Mouse (Mus musculus) embryonic facial prominence, embryonic 13.5 days (tissue): ENCODE results near the gene Gm10436. TPM values are rescaled to one million over a fixed set of nuclear protein-coding genes. Genes with fewer than 3 reads are reported as not detected.
"Not testable (repeated sequence)": the region's sequence is repeated elsewhere in the genome, so short reads cannot be mapped to it uniquely, and the experiment has no call there.

ENCODE experiments used
- ATAC-seq: fragments of 200-750 bp; cut with Nextera tagmentation; 2 replicates; pipeline ENCODE4 v1.8.0; 2017; ENCODE audit warnings: low read depth; ENCODE audit not compliant: insufficient number of reproducible peaks, insufficient read depth, low FRiP score, low TSS enrichment
- H3K27ac ChIP-seq: fragments of 300-500 bp; sonication (generic); 2 replicates; pipeline ENCODE4 v1.5.1; 2015; ENCODE audit warnings: moderate library complexity, mild to moderate bottlenecking, inconsistent platforms
- H3K27me3 ChIP-seq: fragments of 300-500 bp; sonication (generic); 2 replicates; pipeline ENCODE4 v1.6.1; 2015; ENCODE audit warnings: mild to moderate bottlenecking, inconsistent platforms
- H3K36me3 ChIP-seq: fragments of 300-500 bp; sonication (generic); 2 replicates; pipeline ENCODE4 v1.6.1; 2015; ENCODE audit warnings: mild to moderate bottlenecking, inconsistent platforms
- H3K4me1 ChIP-seq: fragments of 300-500 bp; sonication (generic); 2 replicates; pipeline ENCODE4 v1.6.1; 2015; ENCODE audit warnings: inconsistent platforms
- H3K4me2 ChIP-seq: fragments of 300-500 bp; sonication (generic); 2 replicates; pipeline ENCODE4 v1.6.1; 2015; ENCODE audit warnings: moderate library complexity, mild to moderate bottlenecking, inconsistent platforms
- H3K4me3 ChIP-seq: fragments of 300-500 bp; sonication (generic); 2 replicates; pipeline ENCODE4 v1.5.1; 2015; ENCODE audit warnings: mild to moderate bottlenecking, inconsistent platforms
- H3K9ac ChIP-seq: fragments of 300-500 bp; sonication (generic); 2 replicates; pipeline ENCODE4 v1.6.1; 2015; ENCODE audit warnings: mild to moderate bottlenecking, inconsistent platforms
- H3K9me3 ChIP-seq: fragments of 300-500 bp; sonication (generic); 2 replicates; pipeline ENCODE4 v1.6.1; 2016; ENCODE audit warnings: inconsistent platforms
- whole genome bisulfite sequencing: fragments of 180-500 bp; shearing (Covaris S2); methylation state at CpG from one replicate; pipeline ENCODE4 v1.1.7; 2015; ENCODE audit warnings: mixed read lengths; 5-methylcytosine and 5-hydroxymethylcytosine counted together
- polyA plus RNA-seq: library from polyadenylated mRNA; unstranded; fragments of >200 nt; fragmentation: Nextera tagmentation; extraction: Ambion mirVana; gene quantifications from 2 replicates; pipeline ENCODE4 v1.2.1, GENCODE M21; 2015

Gm10436 gene
- not detected in 2 replicates for polyA plus RNA-seq

GRCm38 (mm10) chr12:88182008-88182407, at the start of gene Gm10436:
Gm10436 (minus strand) TSS chr12:88182108.
- H3K4me3 ChIP-seq, H3K9me3 ChIP-seq, ATAC-seq, H3K27me3 ChIP-seq, H3K4me1 ChIP-seq, H3K9ac ChIP-seq, H3K4me2 ChIP-seq, H3K27ac ChIP-seq, H3K36me3 ChIP-seq: not testable (repeated sequence)
- WGBS: 66% methylated on average over 1 of the region's 1 CpGs

GRCm38 (mm10) chr12:88219445-88219844, 37.5 kb upstream of the Gm10436 start:
- Histone ChIP-seq H3K4me2 (no peak overlapping the region), H3K9ac (no peak overlapping the region), H3K9me3 (no peaks in the 10 kb centered on the region), H3K4me1 (no peaks in the 10 kb centered on the region), H3K27ac (no peak overlapping the region), H3K27me3 (no peaks in the 10 kb centered on the region), H3K36me3 (no peaks in the 10 kb centered on the region), H3K4me3 (no peak overlapping the region)
- WGBS: 93% methylated on average over 3 of the region's 3 CpGs
- ATAC-seq: no peak

GRCm38 (mm10) chr12:88218059-88218458, 36.2 kb upstream of the Gm10436 start:
- ATAC-seq: not testable (repeated sequence)

DNA sequence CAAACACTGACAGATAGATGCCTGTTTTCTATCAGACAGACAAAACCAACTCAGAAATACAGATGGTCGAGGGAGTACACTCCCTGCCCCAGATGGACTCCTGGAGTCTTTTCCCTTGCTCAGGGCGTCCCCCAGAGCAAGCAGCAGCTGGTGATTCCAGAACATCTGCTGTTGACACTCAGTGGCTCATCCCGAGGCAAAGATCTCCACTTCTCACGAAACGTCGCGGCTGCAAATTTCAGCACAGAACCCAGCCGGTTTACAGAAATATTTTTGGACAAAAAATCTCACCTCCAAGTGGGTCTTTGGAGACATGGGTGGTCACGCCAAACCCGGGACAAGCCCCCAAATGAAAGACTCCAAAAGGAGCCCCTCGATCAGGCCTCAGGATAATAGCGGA, 32.7 kb upstream of the Gm10436 start:
- H3K36me3 ChIP-seq: no peaks in the 10 kb centered on the region
- no peak for ATAC-seq
- H3K4me1 ChIP-seq: no peaks in the 10 kb centered on the region
- no peak overlapping the region for H3K9ac ChIP-seq
- no peaks in the 10 kb centered on the region for H3K9me3 ChIP-seq
- no peak overlapping the region for H3K27ac ChIP-seq
- H3K4me2 ChIP-seq: no peak overlapping the region
- H3K4me3 ChIP-seq: no peak overlapping the region
- WGBS: 88% methylated on average over 12 of the region's 12 CpGs
- H3K27me3 ChIP-seq: no peaks in the 10 kb centered on the region

More at GRCm38 (mm10) chr12:88218059-88218458, 36.2 kb upstream of the Gm10436 start:
- H3K9me3 ChIP-seq, H3K9ac ChIP-seq, H3K4me1 ChIP-seq, H3K27ac ChIP-seq, H3K27me3 ChIP-seq, H3K4me3 ChIP-seq, H3K4me2 ChIP-seq, H3K36me3 ChIP-seq: not testable (repeated sequence)

GRCm38 (mm10) chr12:88211458-88211857, 29.6 kb upstream of the Gm10436 start:
- not testable (repeated sequence) for H3K27ac ChIP-seq, H3K4me2 ChIP-seq, H3K9ac ChIP-seq, H3K9me3 ChIP-seq, H3K36me3 ChIP-seq, ATAC-seq, H3K4me1 ChIP-seq, H3K27me3 ChIP-seq, H3K4me3 ChIP-seq
- 90% methylated on average over 9 of the region's 9 CpGs for WGBS

DNA sequence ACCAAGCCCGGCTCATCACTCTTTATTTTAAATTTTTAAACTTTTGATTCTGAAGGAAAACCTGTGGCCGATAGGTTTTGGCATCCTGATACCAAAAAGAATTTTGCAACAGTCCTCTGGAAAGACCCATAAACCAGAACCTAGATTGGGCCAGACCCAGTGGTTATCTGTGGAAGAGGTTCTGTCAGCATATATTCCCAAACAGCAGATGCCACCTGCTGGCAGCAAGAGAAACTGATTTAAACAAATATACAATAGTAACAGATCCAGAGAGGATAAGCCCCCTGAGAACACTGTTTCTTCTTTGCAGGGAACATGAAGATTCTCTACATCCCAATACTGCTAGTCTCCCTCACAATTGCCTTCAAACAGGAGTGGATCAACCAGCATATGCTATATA, 20.9 kb upstream of the Gm10436 start:
- Histone ChIP-seq H3K36me3 (no peaks in the 10 kb centered on the region), H3K4me3 (no peak overlapping the region), H3K9me3 (no peaks in the 10 kb centered on the region), H3K27ac (no peak overlapping the region), H3K27me3 (no peaks in the 10 kb centered on the region), H3K9ac (no peak overlapping the region), H3K4me1 (no peaks in the 10 kb centered on the region), H3K4me2 (no peak overlapping the region)
- ATAC-seq: no peak
- 92% methylated on average over 2 of the region's 2 CpGs for WGBS

Other genes with a start within 250 kb of the Gm10436 start
- not detected in 2 replicates for gene Gm2042, start 228.0 kb downstream of the Gm10436 start, polyA plus RNA-seq
- not detected in 2 replicates for gene Gm2075, start 170.3 kb downstream of the Gm10436 start, polyA plus RNA-seq
- gene Gm6803, start 163.3 kb downstream of the Gm10436 start, polyA plus RNA-seq: not detected in 2 replicates
- not detected in 2 replicates for gene Gm2056, start 155.1 kb downstream of the Gm10436 start, polyA plus RNA-seq
- gene Gm16368, start 98.4 kb downstream of the Gm10436 start, polyA plus RNA-seq: not detected in 2 replicates
- gene Gm8332, start 68.0 kb upstream of the Gm10436 start, polyA plus RNA-seq: not detected in 2 replicates
- not detected in 2 replicates for gene Gm5662, start 92.4 kb upstream of the Gm10436 start, polyA plus RNA-seq
- not detected in 2 replicates for gene Gm5039, start 141.9 kb upstream of the Gm10436 start, polyA plus RNA-seq
- gene Adck1, start 178.4 kb upstream of the Gm10436 start, polyA plus RNA-seq: 23.2 and 23.3 TPM in 2 replicates